Mouse (Mus musculus) lung, embryonic 14.5 days (tissue): Measurements from ENCODE around the gene Rpap3. TPM values are rescaled to one million over a fixed set of nuclear protein-coding genes. Genes with fewer than 3 reads are reported as not detected.
A peak's percentile ranks its signal among the peaks of the same experiment; 100 is the strongest.

ENCODE experiments used
- ATAC-seq: fragments of 200-750 bp; cut with Nextera tagmentation; 2 replicates; pipeline ENCODE4 v1.8.0; 2017; ENCODE audit warnings: mild to moderate bottlenecking, moderate TSS enrichment, moderate library complexity; ENCODE audit not compliant: insufficient read depth
- DNase-seq: peaks from one replicate; pipeline ENCODE4 v3.0.0-alpha.2; 2015
- H3K27ac ChIP-seq: fragments of 300-500 bp; sonication (generic); 2 replicates; pipeline ENCODE4 v1.5.1; 2014; ENCODE audit warnings: low read depth, mild to moderate bottlenecking, moderate library complexity
- H3K27me3 ChIP-seq: fragments of 300-500 bp; sonication (generic); 2 replicates; pipeline ENCODE4 v1.6.1; 2014; ENCODE audit warnings: low read length, control low read depth; ENCODE audit not compliant: insufficient read depth
- H3K36me3 ChIP-seq: fragments of 300-500 bp; sonication (generic); 2 replicates; pipeline ENCODE4 v1.6.1; 2014; ENCODE audit warnings: control low read depth; ENCODE audit not compliant: insufficient read depth
- H3K4me1 ChIP-seq: fragments of 300-500 bp; sonication (generic); 2 replicates; pipeline ENCODE4 v1.6.1; 2014; ENCODE audit warnings: antibody characterized with exemption, control low read depth; ENCODE audit not compliant: insufficient read depth
- H3K4me2 ChIP-seq: fragments of 300-500 bp; sonication (generic); 2 replicates; pipeline ENCODE4 v1.6.1; 2014; ENCODE audit warnings: mild to moderate bottlenecking
- H3K4me3 ChIP-seq: fragments of 300-500 bp; sonication (generic); 2 replicates; pipeline ENCODE4 v1.5.1; 2014; ENCODE audit warnings: low read depth, low read length
- H3K9ac ChIP-seq: fragments of 300-500 bp; sonication (generic); 2 replicates; pipeline ENCODE4 v1.6.1; 2014
- H3K9me3 ChIP-seq: fragments of 300-500 bp; sonication (generic); 2 replicates; pipeline ENCODE4 v1.6.1; 2016; ENCODE audit warnings: low read depth, low read length, control low read depth
- CTCF ChIP-seq: IDR thresholded peaks from 2 replicates; pipeline ENCODE4 v1.5.1; 2016; ENCODE audit warnings: antibody characterized with exemption, low read depth
- WGBS: fragments of 180-500 bp; shearing (Covaris S2); extraction: QIAGEN DNeasy Blood & Tissue Kit; methylation state at CpG from one replicate; pipeline ENCODE4 v1.1.7; 2014; 5-methylcytosine and 5-hydroxymethylcytosine counted together
- polyA plus RNA-seq: library from polyadenylated mRNA; unstranded; fragments of >200 nt; fragmentation: Nextera tagmentation; extraction: Ambion mirVana; gene quantifications from 2 replicates; pipeline ENCODE4 v1.2.1, GENCODE M21; 2014

Gene Rpap3
- polyA plus RNA-seq, 1 experiment from 2014 or later: 40.7 TPM

DNA sequence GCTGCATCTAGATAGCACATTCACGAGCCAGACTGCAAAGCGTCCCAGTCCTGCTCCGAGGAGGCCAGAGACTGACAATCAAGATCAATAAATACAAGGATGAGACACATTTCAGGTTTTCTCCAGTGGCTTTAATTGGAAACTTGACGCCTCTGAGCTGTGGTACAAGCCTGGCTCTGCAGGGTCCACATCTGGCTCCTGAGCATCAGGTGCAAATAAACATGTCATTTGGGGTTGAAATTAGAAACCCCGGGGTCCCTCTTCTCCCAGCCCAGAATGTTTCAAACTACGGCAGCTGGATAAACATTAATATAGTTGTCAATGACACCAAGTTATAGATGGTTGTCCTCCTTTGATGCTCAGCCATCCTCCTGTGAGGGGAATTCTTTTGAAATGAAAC is 5.3 kb upstream of the Rpap3 start:
- no peak for DNase-seq
- ATAC-seq: no peak
- no peak overlapping the region for H3K4me3 ChIP-seq
- H3K4me1 ChIP-seq: no peaks in the 10 kb centered on the region
- H3K9ac ChIP-seq: no peak overlapping the region
- H3K4me2 ChIP-seq: no peak overlapping the region
- no peaks in the 10 kb centered on the region for H3K27me3 ChIP-seq
- H3K9me3 ChIP-seq: no peaks in the 10 kb centered on the region
- no peak overlapping the region for H3K27ac ChIP-seq
- TF ChIP-seq CTCF: no peak
- WGBS: 32% methylated on average over 6 of the region's 6 CpGs
- H3K36me3 ChIP-seq: no peaks in the 10 kb centered on the region

DNA sequence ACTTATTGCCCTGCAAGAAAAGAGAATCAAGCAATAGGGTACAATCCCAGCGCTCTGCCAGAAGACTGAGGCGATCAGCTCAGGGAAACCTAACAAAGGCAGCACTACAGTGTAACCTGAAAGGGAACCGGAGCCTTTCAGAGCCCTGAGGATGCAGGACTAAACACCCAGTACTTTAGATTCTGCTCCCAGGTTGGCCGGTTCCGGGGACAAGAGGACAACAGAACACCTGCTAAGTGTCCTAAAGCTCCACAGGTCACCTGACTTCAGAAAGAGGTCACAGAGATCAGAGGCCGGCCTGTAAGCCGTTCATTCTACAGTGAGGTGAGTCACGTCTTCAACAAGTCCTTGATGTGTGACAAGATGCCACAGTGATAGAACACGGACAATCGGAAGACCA is 9.0 kb downstream of the Rpap3 start:
- Histone ChIP-seq H3K36me3 (peaks cover 90% of the 10 kb centered on the region), H3K27ac (no peak overlapping the region), H3K27me3 (no peaks in the 10 kb centered on the region), H3K9ac (no peak overlapping the region), H3K4me2 (no peak overlapping the region), H3K4me3 (no peak overlapping the region), H3K9me3 (no peaks in the 10 kb centered on the region), H3K4me1 (no peaks in the 10 kb centered on the region)
- WGBS: 87% methylated on average over 10 of the region's 10 CpGs
- no peak for TF ChIP-seq CTCF
- DNase-seq (no peak), ATAC-seq (no peak)

DNA sequence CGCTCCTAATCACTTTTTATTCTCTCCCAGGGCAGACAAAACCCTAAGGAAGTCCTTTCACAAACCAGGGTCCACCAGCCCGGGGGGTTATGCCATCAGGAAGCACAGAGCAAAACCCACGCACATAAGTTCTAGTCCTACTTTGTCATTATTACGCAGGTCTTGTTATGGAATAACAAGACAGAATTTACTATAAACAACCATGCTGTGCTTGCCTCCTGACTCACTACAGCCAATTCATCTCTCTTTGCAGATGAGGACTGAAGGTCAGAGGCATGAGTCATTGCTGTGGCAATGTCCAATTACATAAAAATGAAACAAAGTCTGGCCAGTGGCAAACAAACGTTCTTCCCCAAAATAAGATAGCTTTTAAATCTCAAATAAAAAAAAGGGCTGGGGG is 12.2 kb downstream of the Rpap3 start:
- no peak for TF ChIP-seq CTCF
- no peak overlapping the region for H3K9ac ChIP-seq
- peaks cover 85% of the 10 kb centered on the region for H3K36me3 ChIP-seq
- H3K4me2 ChIP-seq: no peak overlapping the region
- ATAC-seq (no peak), DNase-seq (no peak)
- no peak overlapping the region for H3K27ac ChIP-seq
- no peaks in the 10 kb centered on the region for H3K27me3 ChIP-seq
- H3K4me3 ChIP-seq: no peak overlapping the region
- no peaks in the 10 kb centered on the region for H3K4me1 ChIP-seq
- 88% methylated on average over 5 of the region's 5 CpGs for WGBS
- no peaks in the 10 kb centered on the region for H3K9me3 ChIP-seq

DNA sequence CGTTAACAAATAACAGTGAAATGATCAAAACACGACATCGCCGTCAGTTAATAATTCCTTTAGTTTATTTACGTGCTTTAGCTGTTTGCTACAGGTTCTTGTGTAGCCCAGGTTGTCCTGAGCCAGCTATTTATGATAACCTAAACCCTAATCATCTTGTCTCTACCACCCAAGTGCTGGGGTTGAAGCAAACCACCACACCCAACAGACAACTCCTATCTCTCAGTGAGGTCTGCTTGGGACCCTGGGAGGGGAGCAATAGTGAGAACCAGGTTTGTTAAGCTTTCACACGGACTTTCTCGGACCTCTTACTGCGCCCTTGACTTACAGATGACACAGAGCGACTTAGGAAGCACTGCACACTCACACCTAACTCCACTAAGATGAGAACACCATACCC is 21.5 kb downstream of the Rpap3 start:
- Histone ChIP-seq H3K27me3 (no peaks in the 10 kb centered on the region), H3K4me2 (no peak overlapping the region), H3K4me1 (no peaks in the 10 kb centered on the region), H3K4me3 (no peak overlapping the region), H3K36me3 (peaks cover 89% of the 10 kb centered on the region), H3K9me3 (no peaks in the 10 kb centered on the region), H3K27ac (no peak overlapping the region), H3K9ac (no peak overlapping the region)
- TF ChIP-seq CTCF: no peak
- DNase-seq (no peak), ATAC-seq (no peak)
- WGBS: 91% methylated on average over 9 of the region's 9 CpGs

DNA sequence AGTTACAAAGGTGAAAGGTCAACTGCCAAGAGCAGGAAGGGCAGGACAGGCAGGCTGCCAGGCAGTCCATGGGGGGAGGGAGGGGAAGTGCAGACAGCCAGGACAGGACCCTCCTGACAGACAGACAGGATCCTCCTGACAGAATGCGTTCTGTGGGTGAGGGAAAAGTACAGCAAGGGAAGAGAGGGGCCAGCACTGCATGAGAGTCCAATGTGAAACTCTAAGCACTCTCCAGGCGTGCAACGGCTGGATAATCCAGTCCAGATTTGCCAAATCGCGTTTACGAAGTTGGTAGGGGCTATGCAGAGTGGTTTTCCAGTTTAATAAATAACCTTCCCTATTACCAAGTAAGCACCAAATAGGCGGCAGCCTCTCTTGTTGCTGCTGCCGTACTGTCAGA is 23.6 kb downstream of the Rpap3 start:
- Histone ChIP-seq H3K9me3 (no peaks in the 10 kb centered on the region), H3K36me3 (peaks cover 89% of the 10 kb centered on the region), H3K4me1 (no peaks in the 10 kb centered on the region), H3K9ac (no peak overlapping the region), H3K27ac (no peak overlapping the region), H3K4me2 (no peak overlapping the region), H3K27me3 (no peaks in the 10 kb centered on the region), H3K4me3 (no peak overlapping the region)
- 79% methylated on average over 8 of the region's 8 CpGs for WGBS
- no peak for DNase-seq
- no peak for ATAC-seq
- no peak for TF ChIP-seq CTCF

DNA sequence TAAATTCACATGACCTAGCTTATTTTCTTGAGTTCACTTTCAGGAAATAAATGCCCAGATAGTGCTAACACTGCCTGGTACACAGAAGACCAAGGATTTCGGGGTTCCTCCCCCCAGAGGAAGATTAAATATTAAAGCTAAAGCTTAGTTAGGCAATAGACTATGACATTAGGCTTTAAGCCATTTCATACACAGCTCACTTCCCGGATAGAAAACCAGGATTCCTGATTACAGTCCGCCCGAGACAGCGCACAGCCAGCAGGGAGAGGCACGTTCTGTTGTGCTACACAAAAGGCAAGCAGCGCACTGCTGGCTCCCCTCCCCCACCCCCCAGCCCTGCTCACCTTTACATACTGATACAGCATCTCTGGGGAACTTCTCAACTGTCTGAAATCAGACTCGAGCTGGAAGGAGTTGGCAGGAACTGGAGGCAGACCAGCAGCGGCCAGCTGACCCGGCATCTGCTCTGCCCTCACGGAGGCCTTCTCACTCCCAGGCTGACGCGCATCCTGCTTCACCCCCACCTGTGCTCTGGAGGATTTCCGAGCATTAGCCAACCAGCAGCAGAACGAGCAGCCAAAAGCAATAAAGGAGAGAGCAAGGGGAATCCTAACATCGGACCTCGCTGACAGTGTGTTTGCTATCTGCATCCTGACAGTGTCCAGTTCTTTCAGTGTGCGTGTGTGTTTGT is 25.5 kb downstream of the Rpap3 start:
- H3K4me3 ChIP-seq: no peak overlapping the region
- no peak for ATAC-seq
- peaks cover 87% of the 10 kb centered on the region for H3K36me3 ChIP-seq
- no peak overlapping the region for H3K9ac ChIP-seq
- DNase-seq: peak; percentile 21
- no peaks in the 10 kb centered on the region for H3K9me3 ChIP-seq
- no peak overlapping the region for H3K27ac ChIP-seq
- no peak overlapping the region for H3K4me2 ChIP-seq
- H3K4me1 ChIP-seq: no peaks in the 10 kb centered on the region
- WGBS: 77% methylated on average over 18 of the region's 18 CpGs
- H3K27me3 ChIP-seq: no peaks in the 10 kb centered on the region
- TF ChIP-seq CTCF: no peak

DNA sequence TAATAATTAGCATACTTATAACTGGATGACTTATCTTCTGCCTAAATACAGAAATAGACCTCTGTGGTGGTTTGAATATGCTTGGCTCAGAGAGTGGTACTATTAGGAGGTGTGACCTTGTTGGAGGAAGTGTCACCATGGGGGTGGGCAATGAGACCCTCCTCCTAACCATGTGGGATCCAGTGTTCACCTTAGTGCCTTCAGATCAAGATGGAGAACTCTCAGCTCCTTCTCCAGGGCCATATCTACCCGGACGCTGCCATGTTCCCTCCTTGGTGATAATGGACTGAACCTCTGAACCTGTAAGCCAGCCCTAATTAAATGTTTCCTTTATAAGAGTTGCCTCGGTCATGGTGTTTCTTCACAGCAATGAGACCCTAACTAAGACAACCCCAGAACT is 28.3 kb downstream of the Rpap3 start:
- no peak for DNase-seq
- peaks cover 87% of the 10 kb centered on the region for H3K36me3 ChIP-seq
- 84% methylated on average over 3 of the region's 3 CpGs for WGBS
- H3K9ac ChIP-seq: no peak overlapping the region
- no peak overlapping the region for H3K27ac ChIP-seq
- ATAC-seq: no peak
- H3K4me3 ChIP-seq: no peak overlapping the region
- no peaks in the 10 kb centered on the region for H3K27me3 ChIP-seq
- no peak overlapping the region for H3K4me2 ChIP-seq
- no peaks in the 10 kb centered on the region for H3K9me3 ChIP-seq
- no peak for TF ChIP-seq CTCF
- no peaks in the 10 kb centered on the region for H3K4me1 ChIP-seq
